Mouse (Mus musculus) cortical plate, adult 2 months (tissue): ENCODE measurements around the gene Sgip1.

Experiments
- CTCF ChIP-seq: fragments of 200-500 bp; IDR thresholded peaks from 2 replicates; pipeline ENCODE4 v1.5.1; 2011; ENCODE audit warnings: mild to moderate bottlenecking, control low read depth, low read length; ENCODE audit not compliant: insufficient read depth; ENCODE audit errors: extremely low read depth
- POLR2A ChIP-seq: fragments of 200-500 bp; IDR thresholded peaks from 2 replicates; pipeline ENCODE4 v1.6.1; 2011; ENCODE audit warnings: mild to moderate bottlenecking, low read length, control low read depth; ENCODE audit not compliant: insufficient read depth; ENCODE audit errors: extremely low read depth

- no peak for TF ChIP-seq CTCF
- TF ChIP-seq POLR2A: no peak
These were observed 93.6 kb downstream of the Sgip1 start for GRCm38 (mm10) chr4:102834710-102835109.
